Mouse (Mus musculus) liver, postnatal 0 days (tissue): ENCODE data around the gene Slit3. TPM values are rescaled to one million over a fixed set of nuclear protein-coding genes. Genes with fewer than 3 reads are reported as not detected.

Experiments used
- ATAC-seq: fragments of 200-750 bp; cut with Nextera tagmentation; 2 replicates; pipeline ENCODE4 v1.8.0; 2017; ENCODE audit warnings: mild to moderate bottlenecking, moderate library complexity
- DNase-seq: peaks from one replicate; pipeline ENCODE4 v3.0.0-alpha.2; 2016
- H3K27ac ChIP-seq: fragments of 300-500 bp; sonication (generic); 2 replicates; pipeline ENCODE4 v1.5.1; 2014; ENCODE audit warnings: antibody characterized with exemption, moderate library complexity, mild to moderate bottlenecking, low read depth
- H3K27me3 ChIP-seq: fragments of 300-500 bp; sonication (generic); 2 replicates; pipeline ENCODE4 v1.6.1; 2014; ENCODE audit warnings: low read length, control low read depth, mixed read lengths; ENCODE audit not compliant: insufficient read depth
- H3K36me3 ChIP-seq: fragments of 300-500 bp; sonication (generic); replicated peaks from 2 replicates; pipeline ENCODE4 v1.6.1; 2014; ENCODE audit warnings: mild to moderate bottlenecking, control low read depth, low read length, moderate library complexity, mixed read lengths; ENCODE audit not compliant: insufficient read depth
- H3K4me1 ChIP-seq: fragments of 300-500 bp; sonication (generic); 2 replicates; pipeline ENCODE4 v1.6.1; 2014; ENCODE audit warnings: antibody characterized with exemption, mild to moderate bottlenecking, control low read depth; ENCODE audit not compliant: insufficient read depth
- H3K4me2 ChIP-seq: fragments of 300-500 bp; sonication (generic); 2 replicates; pipeline ENCODE4 v1.6.1; 2014; ENCODE audit warnings: low read depth, mild to moderate bottlenecking, low read length, moderate library complexity, mixed read lengths
- H3K4me3 ChIP-seq: fragments of 300-500 bp; sonication (generic); 2 replicates; pipeline ENCODE4 v1.5.1; 2014; ENCODE audit warnings: low read depth, low read length
- H3K9ac ChIP-seq: fragments of 300-500 bp; sonication (generic); replicated peaks from 2 replicates; pipeline ENCODE4 v1.6.1; 2014; ENCODE audit warnings: mild to moderate bottlenecking, moderate library complexity
- H3K9me3 ChIP-seq: fragments of 300-500 bp; sonication (generic); 2 replicates; pipeline ENCODE4 v1.6.1; 2016; ENCODE audit warnings: mild to moderate bottlenecking, control low read depth, low read length, mixed read lengths
- CTCF ChIP-seq: sonication (generic); IDR thresholded peaks from 2 replicates; pipeline ENCODE4 v1.5.1; 2016; ENCODE audit warnings: antibody characterized with exemption, low read depth
- EP300 ChIP-seq: IDR thresholded peaks from 2 replicates; pipeline ENCODE4 v1.6.1; 2016; ENCODE audit warnings: antibody characterized with exemption, low read depth, mild to moderate bottlenecking
- WGBS: fragments of 180-500 bp; shearing (Covaris S2); extraction: QIAGEN DNeasy Blood & Tissue Kit; methylation state at CpG from one replicate; pipeline ENCODE4 v1.1.7; 2014; ENCODE audit not compliant: insufficient replicate concordance; 5-methylcytosine and 5-hydroxymethylcytosine counted together
- polyA plus RNA-seq: library from polyadenylated mRNA; unstranded; fragments of >200 nt; fragmentation: Nextera tagmentation; extraction: Ambion mirVana; gene quantifications from 2 replicates; pipeline ENCODE4 v1.2.1, GENCODE M21; 2015

The Slit3 gene
- 0.20 and 0.52 TPM in 2 replicates for polyA plus RNA-seq

- no peak for ATAC-seq
- no peak for DNase-seq
- TF ChIP-seq EP300, result no peak
- no peak within 1 kb of the TSS for H3K9ac ChIP-seq
- no peaks in the 10 kb centered on the region for H3K9me3 ChIP-seq
- peaks cover 42% of the 10 kb centered on the region for H3K27me3 ChIP-seq
- peak within 1 kb of the TSS; percentile 58 for H3K4me2 ChIP-seq
- no peaks in the 10 kb centered on the region for H3K36me3 ChIP-seq
- no peak within 1 kb of the TSS for H3K27ac ChIP-seq
- WGBS, result under 1% methylated on average over 33 of the region's 75 CpGs
- H3K4me1 ChIP-seq, result no peaks in the 10 kb centered on the region
- H3K4me3 ChIP-seq, result peak within 1 kb of the TSS; percentile 27; the same call in 1 of the 2 replicates
Measured at GRCm38 (mm10) chr11:35120894-35121610, at the start of gene Slit3. Slit3 (plus strand) TSS chr11:35121224.

GRCm38 (mm10) chr11:35071451-35071850, 49.6 kb upstream of the Slit3 start:
- Histone ChIP-seq H3K9me3 (no peaks in the 10 kb centered on the region), H3K27me3 (no peaks in the 10 kb centered on the region), H3K36me3 (no peaks in the 10 kb centered on the region), H3K9ac (no peak overlapping the region), H3K27ac (no peak overlapping the region), H3K4me3 (no peak overlapping the region), H3K4me2 (no peak overlapping the region), H3K4me1 (no peaks in the 10 kb centered on the region)
- DNase-seq, result no peak
- TF ChIP-seq CTCF (no peak), EP300 (no peak)
- WGBS, result 77% methylated on average over 1 of the region's 1 CpGs
- ATAC-seq, result no peak

- DNase-seq, result no peak
- 86% methylated on average over 7 of the region's 7 CpGs for whole genome bisulfite sequencing
- TF ChIP-seq CTCF (no peak), EP300 (no peak)
Measured at GRCm38 (mm10) chr11:35075411-35075810, 45.6 kb upstream of the Slit3 start.

DNA sequence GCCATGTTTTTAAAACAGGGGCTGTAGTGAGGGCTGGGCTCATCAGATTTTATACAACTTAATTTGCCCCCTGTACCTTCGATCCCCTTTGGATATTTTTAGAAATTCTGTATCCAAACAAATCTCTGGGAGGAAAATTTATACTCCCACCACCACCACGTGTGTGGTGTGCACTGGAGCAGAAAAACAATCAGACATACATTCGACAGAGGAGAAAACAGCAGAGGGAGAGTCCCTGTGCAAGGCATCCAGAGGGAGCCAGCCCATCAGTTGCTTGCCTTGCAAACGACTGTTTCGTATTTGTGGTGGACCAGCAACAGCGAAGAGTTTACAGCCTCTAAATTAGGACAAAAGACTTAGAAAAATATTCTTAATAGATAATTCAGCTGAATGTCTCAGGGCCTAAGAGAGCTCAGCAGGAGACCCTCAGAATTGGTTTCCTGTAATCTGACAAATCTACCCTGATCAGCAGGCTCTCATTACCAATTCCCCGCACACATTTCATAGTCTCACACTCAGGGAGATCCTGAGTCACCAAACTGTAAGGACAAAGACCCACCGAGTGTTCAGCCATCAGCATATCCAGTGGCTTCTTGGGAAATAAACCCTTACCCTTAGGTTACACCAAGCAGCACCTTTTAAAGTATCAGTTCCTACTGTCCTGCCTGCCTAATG, 40.4 kb upstream of the Slit3 start:
- no peak overlapping the region for H3K27ac ChIP-seq
- no peak overlapping the region for H3K9ac ChIP-seq
- WGBS, result 63% methylated on average over 8 of the region's 8 CpGs
- H3K36me3 ChIP-seq, result no peaks in the 10 kb centered on the region
- DNase-seq (no peak), ATAC-seq (no peak)
- no peak overlapping the region for H3K4me2 ChIP-seq
- no peaks in the 10 kb centered on the region for H3K9me3 ChIP-seq
- H3K4me1 ChIP-seq, result no peaks in the 10 kb centered on the region
- TF ChIP-seq CTCF (no peak), EP300 (no peak)
- H3K27me3 ChIP-seq, result no peaks in the 10 kb centered on the region
- H3K4me3 ChIP-seq, result no peak overlapping the region

More at GRCm38 (mm10) chr11:35075411-35075810, 45.6 kb upstream of the Slit3 start:
- no peak overlapping the region for H3K4me2 ChIP-seq
- H3K4me1 ChIP-seq, result no peaks in the 10 kb centered on the region
- H3K9ac ChIP-seq, result no peak overlapping the region
- H3K36me3 ChIP-seq, result no peaks in the 10 kb centered on the region
- no peak overlapping the region for H3K4me3 ChIP-seq
- ATAC-seq, result no peak
- H3K27me3 ChIP-seq, result no peaks in the 10 kb centered on the region
- no peaks in the 10 kb centered on the region for H3K9me3 ChIP-seq
- no peak overlapping the region for H3K27ac ChIP-seq

DNA sequence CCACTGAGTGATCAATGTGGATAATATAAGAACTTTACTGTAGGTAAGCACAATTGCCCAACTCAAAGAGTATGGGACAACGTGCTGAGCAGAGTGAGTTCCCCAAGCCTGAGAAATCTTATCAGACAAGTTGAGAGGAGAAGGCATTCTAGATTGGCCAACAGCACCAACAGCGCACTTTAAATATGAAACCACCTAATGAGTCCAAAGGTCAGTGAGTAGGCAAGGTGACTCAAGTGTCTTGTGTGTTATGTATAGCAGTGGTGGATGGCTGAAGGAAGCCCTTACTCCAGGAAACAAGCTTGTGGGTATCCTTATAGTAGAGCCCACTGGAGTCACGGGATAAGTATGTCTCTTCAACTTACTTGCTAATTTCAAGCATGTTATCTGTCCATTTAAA, 38.7 kb upstream of the Slit3 start:
- no peak overlapping the region for H3K9ac ChIP-seq
- no peak overlapping the region for H3K4me2 ChIP-seq
- TF ChIP-seq EP300, result no peak
- TF ChIP-seq CTCF, result no peak
- no peaks in the 10 kb centered on the region for H3K4me1 ChIP-seq
- no peaks in the 10 kb centered on the region for H3K36me3 ChIP-seq
- H3K27me3 ChIP-seq, result no peaks in the 10 kb centered on the region
- H3K4me3 ChIP-seq, result no peak overlapping the region
- no peak overlapping the region for H3K27ac ChIP-seq
- H3K9me3 ChIP-seq, result no peaks in the 10 kb centered on the region
- DNase-seq, result no peak
- 72% methylated on average over 3 of the region's 3 CpGs for WGBS
- no peak for ATAC-seq

DNA sequence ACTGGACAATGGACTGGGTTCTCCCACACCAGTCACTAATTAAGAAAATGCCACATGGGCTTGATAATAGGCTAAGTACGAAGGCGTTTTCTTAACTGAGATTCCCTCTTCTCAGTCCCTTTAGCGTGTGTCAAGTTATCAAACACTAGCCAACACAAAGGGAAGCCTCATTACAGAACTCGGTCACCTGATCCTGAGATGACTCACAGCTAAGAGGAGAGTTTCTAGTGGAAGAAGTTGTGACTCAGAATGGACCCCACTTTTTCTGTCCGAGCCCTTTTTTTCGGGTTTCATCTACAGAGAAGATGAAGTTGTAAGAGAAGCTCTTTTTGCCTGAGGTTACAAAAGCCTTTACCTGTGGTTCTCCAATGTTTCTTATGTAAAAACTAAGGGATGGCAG, 38.0 kb upstream of the Slit3 start:
- ATAC-seq, result no peak
- Histone ChIP-seq H3K4me1 (no peaks in the 10 kb centered on the region), H3K9ac (no peak overlapping the region), H3K36me3 (no peaks in the 10 kb centered on the region), H3K9me3 (no peaks in the 10 kb centered on the region), H3K27me3 (no peaks in the 10 kb centered on the region), H3K4me2 (no peak overlapping the region), H3K27ac (no peak overlapping the region), H3K4me3 (no peak overlapping the region)
- 67% methylated on average over 6 of the region's 6 CpGs for WGBS
- no peak for DNase-seq
- no peak for TF ChIP-seq EP300
